Mouse (Mus musculus): ENCODE data around the gene Doc2g. TPM values are rescaled to one million over a fixed set of nuclear protein-coding genes. Genes with fewer than 3 reads are reported as not detected.
A peak's percentile ranks its signal among the peaks of the same experiment; 100 is the strongest.

The Doc2g gene
- polyA plus RNA-seq, 1 experiment from 2014 or later = 8.1 TPM

DNA sequence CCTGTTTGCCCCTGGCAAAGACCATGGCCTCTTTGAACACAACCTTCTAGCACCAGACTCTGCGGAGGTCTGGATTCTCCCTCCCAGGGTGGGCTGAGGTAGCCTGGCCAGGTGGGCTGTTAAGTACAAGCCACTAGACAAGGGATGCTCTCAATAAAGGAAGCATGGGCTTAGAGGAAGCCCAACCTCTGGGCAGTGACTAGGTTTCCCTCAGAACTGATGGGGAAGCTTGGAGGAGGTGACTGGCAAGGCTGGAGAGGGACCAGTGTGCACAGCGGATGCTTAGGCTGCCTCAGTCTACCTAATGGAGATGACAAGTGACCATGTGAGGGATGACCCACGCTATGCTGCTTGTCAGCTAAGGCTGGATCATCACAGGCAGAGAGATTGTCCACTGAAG lies 11.1 kb upstream of the Doc2g start:
- no peak overlapping the region for H3K4me3 ChIP-seq
- peaks cover 4% of the 10 kb centered on the region; the same call in 1 of the 2 replicates for H3K4me1 ChIP-seq
- no peaks in the 10 kb centered on the region; the same call in 1 of the 2 replicates for H3K9me3 ChIP-seq
- 83% methylated on average over 3 of the region's 3 CpGs for WGBS
- no peak for ATAC-seq (ENCODE audit: insufficient number of reproducible peaks, insufficient read depth, low FRiP score, low TSS enrichment, low read depth)
- H3K27ac ChIP-seq = no peak overlapping the region
- no peaks in the 10 kb centered on the region for H3K36me3 ChIP-seq
- H3K4me2 ChIP-seq = no peak overlapping the region
- no peak overlapping the region for H3K9ac ChIP-seq
- no peaks in the 10 kb centered on the region for H3K27me3 ChIP-seq

- Histone ChIP-seq H3K9me3 (no peaks in the 10 kb centered on the region; the same call in 1 of the 2 replicates), H3K4me3 (no peak within 1 kb of the TSS), H3K4me1 (0 out of 2 replicates have a peak, but pooled peaks cover 3% of the 10 kb centered on the region), H3K36me3 (no peaks in the 10 kb centered on the region), H3K27ac (no peak within 1 kb of the TSS), H3K4me2 (no peak within 1 kb of the TSS), H3K27me3 (no peaks in the 10 kb centered on the region), H3K9ac (no peak within 1 kb of the TSS)
- no peak for ATAC-seq (ENCODE audit: insufficient number of reproducible peaks, insufficient read depth, low FRiP score, low TSS enrichment, low read depth)
- 54% methylated on average over 5 of the region's 5 CpGs for WGBS
Measured at GRCm38 (mm10) chr19:3992416-3992815, 10.7 kb upstream of the Doc2g start, which contains the start of gene Tbx10. Gene Tbx10 (plus strand): TSS chr19:3992752.

GRCm38 (mm10) chr19:3994932-3995331 lies 8.2 kb upstream of the Doc2g start:
- WGBS = 70% methylated on average over 6 of the region's 6 CpGs
- no peaks in the 10 kb centered on the region for H3K36me3 ChIP-seq
- no peak overlapping the region for H3K4me3 ChIP-seq

DNA sequence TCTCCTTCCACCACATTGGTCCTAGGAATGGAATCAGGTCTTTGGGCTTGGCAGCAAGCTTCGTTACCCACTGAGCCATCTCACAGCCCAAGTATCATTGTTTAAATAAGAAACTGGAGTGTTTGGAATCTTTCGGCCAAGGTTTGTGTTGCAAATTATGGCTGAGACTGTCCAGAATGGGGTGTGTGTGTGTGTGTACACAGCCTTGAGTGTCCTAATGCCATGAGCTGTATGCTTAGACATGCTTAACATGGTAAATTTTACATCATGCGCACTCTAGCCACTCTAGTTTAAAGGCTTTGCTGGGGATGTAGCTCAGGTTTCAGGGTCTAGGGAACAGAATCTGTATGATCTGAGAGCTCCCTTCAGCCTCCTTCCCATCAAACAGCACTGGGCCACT lies 7.6 kb upstream of the Doc2g start:
- 81% methylated on average over 3 of the region's 3 CpGs for WGBS
- Histone ChIP-seq H3K9me3 (no peaks in the 10 kb centered on the region), H3K4me3 (no peak overlapping the region), H3K36me3 (no peaks in the 10 kb centered on the region), H3K4me1 (peaks cover 10% of the 10 kb centered on the region), H3K9ac (no peak overlapping the region), H3K27ac (no peak overlapping the region), H3K27me3 (no peaks in the 10 kb centered on the region), H3K4me2 (no peak overlapping the region)
- no peak for ATAC-seq (ENCODE audit: insufficient number of reproducible peaks, insufficient read depth, low FRiP score, low TSS enrichment, low read depth)

More at GRCm38 (mm10) chr19:3994932-3995331, 8.2 kb upstream of the Doc2g start:
- no peaks in the 10 kb centered on the region for H3K9me3 ChIP-seq
- H3K27me3 ChIP-seq = no peaks in the 10 kb centered on the region
- peaks cover 10% of the 10 kb centered on the region for H3K4me1 ChIP-seq
- no peak overlapping the region for H3K4me2 ChIP-seq
- no peak overlapping the region for H3K27ac ChIP-seq
- no peak for ATAC-seq (ENCODE audit: insufficient number of reproducible peaks, insufficient read depth, low FRiP score, low TSS enrichment, low read depth)
- H3K9ac ChIP-seq = no peak overlapping the region

DNA sequence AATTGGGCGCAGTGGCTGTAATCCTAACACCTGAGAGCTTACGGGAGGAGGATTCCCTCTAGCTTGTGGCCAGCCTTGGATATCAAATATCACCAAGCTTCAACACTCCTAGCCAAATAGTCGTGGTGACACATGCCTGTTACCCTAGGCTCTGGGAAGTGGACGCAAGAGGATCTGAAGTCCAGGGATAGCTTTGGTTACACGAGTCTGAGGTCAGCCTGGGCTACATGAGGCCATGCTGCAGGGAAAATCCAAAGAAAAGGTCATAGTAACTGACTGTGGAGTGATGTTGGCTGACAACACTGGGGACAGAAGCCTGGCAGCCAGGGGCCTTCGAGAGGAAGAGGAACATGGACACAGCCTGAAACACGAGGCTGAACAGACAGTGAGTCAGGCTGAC lies 7.0 kb upstream of the Doc2g start:
- H3K27me3 ChIP-seq = no peaks in the 10 kb centered on the region
- H3K4me2 ChIP-seq = no peak overlapping the region
- 55% methylated on average over 7 of the region's 7 CpGs for WGBS
- no peak overlapping the region for H3K4me3 ChIP-seq
- no peak overlapping the region for H3K27ac ChIP-seq
- H3K4me1 ChIP-seq = peaks cover 14% of the 10 kb centered on the region
- H3K36me3 ChIP-seq = no peaks in the 10 kb centered on the region
- H3K9me3 ChIP-seq = no peaks in the 10 kb centered on the region
- ATAC-seq (ENCODE audit: insufficient number of reproducible peaks, insufficient read depth, low FRiP score, low TSS enrichment, low read depth) = no peak
- no peak overlapping the region for H3K9ac ChIP-seq

GRCm38 (mm10) chr19:3996747-3997146 lies 6.4 kb upstream of the Doc2g start:
- H3K4me3 ChIP-seq = no peak overlapping the region
- ATAC-seq (ENCODE audit: insufficient number of reproducible peaks, insufficient read depth, low FRiP score, low TSS enrichment, low read depth) = no peak
- no peak overlapping the region for H3K27ac ChIP-seq
- no peak overlapping the region for H3K4me2 ChIP-seq
- H3K36me3 ChIP-seq = no peaks in the 10 kb centered on the region
- no peak overlapping the region for H3K9ac ChIP-seq
- 84% methylated on average over 8 of the region's 8 CpGs for WGBS
- H3K4me1 ChIP-seq = peaks cover 20% of the 10 kb centered on the region
- no peaks in the 10 kb centered on the region for H3K9me3 ChIP-seq
- no peaks in the 10 kb centered on the region for H3K27me3 ChIP-seq

DNA sequence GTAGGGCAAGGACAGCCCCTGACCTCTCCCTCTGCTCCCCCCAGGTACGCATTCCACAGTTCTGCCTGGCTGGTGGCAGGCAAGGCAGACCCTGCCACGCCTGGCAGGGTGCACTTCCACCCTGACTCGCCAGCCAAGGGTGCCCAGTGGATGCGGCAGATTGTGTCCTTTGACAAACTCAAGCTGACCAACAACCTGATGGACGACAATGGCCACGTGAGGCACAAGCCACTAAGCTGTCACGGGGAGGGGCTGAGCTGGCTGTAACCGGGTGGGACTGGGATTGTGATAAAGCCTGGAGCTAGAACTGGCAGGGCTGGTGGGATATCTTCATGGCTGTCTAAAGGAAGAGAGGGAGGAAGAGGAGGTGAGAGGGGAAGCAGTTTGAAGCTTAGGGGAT lies 5.9 kb upstream of the Doc2g start:
- no peak overlapping the region for H3K4me3 ChIP-seq
- no peak overlapping the region for H3K4me2 ChIP-seq
- no peak overlapping the region for H3K9ac ChIP-seq
- ATAC-seq (ENCODE audit: insufficient number of reproducible peaks, insufficient read depth, low FRiP score, low TSS enrichment, low read depth) = no peak
- no peaks in the 10 kb centered on the region for H3K36me3 ChIP-seq
- WGBS = 61% methylated on average over 8 of the region's 8 CpGs
- H3K4me1 ChIP-seq = peaks cover 22% of the 10 kb centered on the region
- no peaks in the 10 kb centered on the region for H3K9me3 ChIP-seq
- H3K27ac ChIP-seq = no peak overlapping the region
- no peaks in the 10 kb centered on the region for H3K27me3 ChIP-seq

- Histone ChIP-seq H3K4me2 (no peak overlapping the region), H3K27me3 (no peaks in the 10 kb centered on the region), H3K9ac (no peak overlapping the region), H3K4me1 (peaks cover 22% of the 10 kb centered on the region), H3K4me3 (no peak overlapping the region), H3K27ac (no peak overlapping the region), H3K9me3 (no peaks in the 10 kb centered on the region), H3K36me3 (no peaks in the 10 kb centered on the region)
- 76% methylated on average over 8 of the region's 8 CpGs for WGBS
- no peak for ATAC-seq (ENCODE audit: insufficient number of reproducible peaks, insufficient read depth, low FRiP score, low TSS enrichment, low read depth)
Measured at GRCm38 (mm10) chr19:3998335-3998734, 4.8 kb upstream of the Doc2g start.

- H3K27me3 ChIP-seq = no peaks in the 10 kb centered on the region
- H3K27ac ChIP-seq = no peak overlapping the region
- H3K9ac ChIP-seq = peak overlapping the region; percentile 95
- no peak for ATAC-seq (ENCODE audit: insufficient number of reproducible peaks, insufficient read depth, low FRiP score, low TSS enrichment, low read depth)
- peak overlapping the region; percentile 76 for H3K4me3 ChIP-seq
- WGBS = 83% methylated on average over 9 of the region's 9 CpGs
- H3K36me3 ChIP-seq = 0 out of 2 replicates have a peak, but pooled peaks cover under 1% of the 10 kb centered on the region
- H3K9me3 ChIP-seq = no peaks in the 10 kb centered on the region
- peaks cover 22% of the 10 kb centered on the region for H3K4me1 ChIP-seq
- peak overlapping the region; percentile 87 for H3K4me2 ChIP-seq
Measured at GRCm38 (mm10) chr19:3999121-3999730, 3.9 kb upstream of the Doc2g start.

- no peaks in the 10 kb centered on the region for H3K27me3 ChIP-seq
- peak within 1 kb of the TSS; percentile 95 for H3K9ac ChIP-seq
- peak; percentile 86 for ATAC-seq (ENCODE audit: insufficient number of reproducible peaks, insufficient read depth, low FRiP score, low TSS enrichment, low read depth)
- peak within 1 kb of the TSS; percentile 87 for H3K4me2 ChIP-seq
- H3K36me3 ChIP-seq = peaks cover 11% of the 10 kb centered on the region
- no peaks in the 10 kb centered on the region for H3K9me3 ChIP-seq
- peaks cover 22% of the 10 kb centered on the region for H3K4me1 ChIP-seq
- WGBS = under 1% methylated on average over 64 of the region's 64 CpGs
- peak within 1 kb of the TSS; percentile 76 for H3K4me3 ChIP-seq
- H3K27ac ChIP-seq = peak within 1 kb of the TSS; percentile 94
Measured at GRCm38 (mm10) chr19:4000119-4000900, 2.8 kb upstream of the Doc2g start, which contains the start of the genes Nudt8 and Gm49405. Gene Nudt8 (plus strand): TSS chr19:4000580. Gene Gm49405 (plus strand): TSS chr19:4000626.

- Histone ChIP-seq H3K36me3 (peaks cover 16% of the 10 kb centered on the region), H3K4me3 (peak overlapping the region; percentile 76), H3K4me2 (peak overlapping the region; percentile 87), H3K4me1 (peaks cover 20% of the 10 kb centered on the region), H3K27me3 (no peaks in the 10 kb centered on the region), H3K27ac (peak overlapping the region; percentile 94), H3K9ac (peak overlapping the region; percentile 95), H3K9me3 (no peaks in the 10 kb centered on the region)
- ATAC-seq (ENCODE audit: insufficient number of reproducible peaks, insufficient read depth, low FRiP score, low TSS enrichment, low read depth) = no peak
- 13% methylated on average over 17 of the region's 17 CpGs for WGBS
Measured at GRCm38 (mm10) chr19:4000949-4001525, 2.1 kb upstream of the Doc2g start.

Measured in embryonic facial prominence, embryonic 13.5 days (tissue).